Mouse (Mus musculus): Measurements from ENCODE around the gene Cops9.

DNA sequence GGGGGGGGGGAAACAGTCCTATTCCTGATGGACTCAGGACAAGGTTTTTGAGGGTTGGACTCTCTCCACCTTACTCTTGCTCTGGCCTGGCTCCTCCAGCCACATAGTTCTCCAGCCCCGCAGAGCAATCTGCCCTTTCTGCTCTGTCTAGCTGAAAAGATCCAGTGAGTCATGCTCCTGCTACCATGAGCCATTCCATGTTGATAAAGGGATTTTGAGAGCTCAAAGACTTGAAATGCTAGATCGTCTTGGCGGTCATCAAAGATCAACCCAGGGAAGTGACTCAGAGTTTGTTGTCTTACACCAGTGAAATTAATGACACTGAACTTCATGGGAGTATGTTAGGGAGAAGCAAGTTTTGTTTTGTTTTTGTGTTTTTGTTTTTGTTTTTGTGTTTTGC, 27.6 kb upstream of the Cops9 start:
- TF ChIP-seq POLR2A (IDR thresholded peaks at IDR 0.05; ENCODE audit: extremely low read depth, insufficient read depth, low read length) (no peak), CTCF (IDR thresholded peaks at IDR 0.05; ENCODE audit: low read depth, low read length) (no peak)

Measured in liver, adult 2 months (tissue).